Mouse (Mus musculus): Measurements from ENCODE around the gene Cfc1. TPM values are rescaled to one million over a fixed set of nuclear protein-coding genes. Genes with fewer than 3 reads are reported as not detected.
"Not testable (repeated sequence)": the region's sequence is repeated elsewhere in the genome, so short reads cannot be mapped to it uniquely, and the experiment has no call there.

The Cfc1 gene
- total and polyA plus RNA-seq, 3 experiments: 0.11 TPM; not detected in 2

- H3K4me1 ChIP-seq (ENCODE audit: insufficient read depth, low read depth, low read length): peaks cover 16% of the 10 kb centered on the region
- TF ChIP-seq POLR2AphosphoS5 (IDR thresholded peaks at IDR 0.05; ENCODE audit: insufficient replicate concordance, low read depth, low read length) (no peak), TAL1 (conservative IDR thresholded peaks at IDR 0.05; ENCODE audit: low read depth, low read length) (no peak), GATA2 (IDR thresholded peaks at IDR 0.05; ENCODE audit: borderline replicate concordance, low read depth, low read length) (no peak), GATA1 (IDR thresholded peaks at IDR 0.05; ENCODE audit: borderline replicate concordance, low read length) (no peak), CTCF (IDR thresholded peaks at IDR 0.05; ENCODE audit: low read depth, low read length) (no peak)
- no peak overlapping the region for H3K4me3 ChIP-seq (ENCODE audit: low read depth, low read length)
- H3K36me3 ChIP-seq (replicated peaks): no peaks in the 10 kb centered on the region
- H3K9me3 ChIP-seq (replicated peaks): no peaks in the 10 kb centered on the region
- no peak for DNase-seq (ENCODE audit: low spot score)
- H3K27me3 ChIP-seq (ENCODE audit: insufficient read depth, low read length): peaks cover 30% of the 10 kb centered on the region
- ATAC-seq (ENCODE audit: extremely low read depth, insufficient number of reproducible peaks, low FRiP score, poor library complexity, severe bottlenecking): no peak
These were observed 29.4 kb upstream of the Cfc1 start for GRCm38 (mm10) chr1:34505970-34506551.

DNA sequence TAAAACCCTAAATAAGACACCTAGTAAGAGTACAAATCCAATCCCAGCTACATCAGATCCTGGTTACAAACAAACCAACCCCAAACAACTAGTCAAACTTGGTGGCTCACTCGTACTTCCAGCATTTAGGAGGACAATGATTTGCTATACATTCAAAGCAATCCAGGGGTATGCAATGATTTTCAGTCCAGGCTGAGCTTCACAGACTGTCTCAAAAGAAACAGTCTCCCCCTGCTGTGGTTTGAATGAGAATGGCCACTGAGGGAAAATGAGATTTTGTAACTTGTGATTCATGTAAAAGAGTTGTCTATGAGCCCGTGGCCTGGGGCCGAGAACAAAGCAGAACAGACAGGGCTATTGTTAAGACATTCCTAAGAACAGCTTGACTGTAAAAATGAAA, 27.5 kb upstream of the Cfc1 start:
- Histone ChIP-seq H3K4me1 (ENCODE audit: insufficient read depth, low read depth, low read length) (peaks cover 18% of the 10 kb centered on the region), H3K4me3 (ENCODE audit: low read depth, low read length) (no peak overlapping the region), H3K36me3 (replicated peaks) (no peaks in the 10 kb centered on the region), H3K27me3 (ENCODE audit: insufficient read depth, low read length) (peaks cover 15% of the 10 kb centered on the region), H3K9me3 (replicated peaks) (no peaks in the 10 kb centered on the region)
- DNase-seq (ENCODE audit: low spot score): no peak
- TF ChIP-seq GATA2 (IDR thresholded peaks at IDR 0.05; ENCODE audit: borderline replicate concordance, low read depth, low read length) (no peak), TAL1 (conservative IDR thresholded peaks at IDR 0.05; ENCODE audit: low read depth, low read length) (no peak), GATA1 (IDR thresholded peaks at IDR 0.05; ENCODE audit: borderline replicate concordance, low read length) (no peak), CTCF (IDR thresholded peaks at IDR 0.05; ENCODE audit: low read depth, low read length) (no peak)
- ATAC-seq (ENCODE audit: extremely low read depth, insufficient number of reproducible peaks, low FRiP score, poor library complexity, severe bottlenecking): no peak

- DNase-seq (ENCODE audit: low spot score) (no peak), ATAC-seq (ENCODE audit: extremely low read depth, insufficient number of reproducible peaks, low FRiP score, poor library complexity, severe bottlenecking) (peak; percentile 24; the same call in 1 of the 2 replicates)
- H3K9me3 ChIP-seq (replicated peaks): no peaks in the 10 kb centered on the region
- TF ChIP-seq TAL1 (conservative IDR thresholded peaks at IDR 0.05; ENCODE audit: low read depth, low read length) (no peak), GATA2 (IDR thresholded peaks at IDR 0.05; ENCODE audit: borderline replicate concordance, low read depth, low read length) (no peak), GATA1 (IDR thresholded peaks at IDR 0.05; ENCODE audit: borderline replicate concordance, low read length) (no peak), CTCF (IDR thresholded peaks at IDR 0.05; ENCODE audit: low read depth, low read length) (no peak), POLR2AphosphoS5 (IDR thresholded peaks at IDR 0.05; ENCODE audit: insufficient replicate concordance, low read depth, low read length) (no peak)
- H3K4me1 ChIP-seq (ENCODE audit: insufficient read depth, low read depth, low read length): peaks cover 25% of the 10 kb centered on the region
- no peaks in the 10 kb centered on the region for H3K36me3 ChIP-seq (replicated peaks)
- no peak overlapping the region for H3K4me3 ChIP-seq (ENCODE audit: low read depth, low read length)
- peaks cover 8% of the 10 kb centered on the region; the same call in 1 of the 2 replicates for H3K27me3 ChIP-seq (ENCODE audit: insufficient read depth, low read length)
These were observed 24.9 kb upstream of the Cfc1 start for GRCm38 (mm10) chr1:34510575-34510981.

DNA sequence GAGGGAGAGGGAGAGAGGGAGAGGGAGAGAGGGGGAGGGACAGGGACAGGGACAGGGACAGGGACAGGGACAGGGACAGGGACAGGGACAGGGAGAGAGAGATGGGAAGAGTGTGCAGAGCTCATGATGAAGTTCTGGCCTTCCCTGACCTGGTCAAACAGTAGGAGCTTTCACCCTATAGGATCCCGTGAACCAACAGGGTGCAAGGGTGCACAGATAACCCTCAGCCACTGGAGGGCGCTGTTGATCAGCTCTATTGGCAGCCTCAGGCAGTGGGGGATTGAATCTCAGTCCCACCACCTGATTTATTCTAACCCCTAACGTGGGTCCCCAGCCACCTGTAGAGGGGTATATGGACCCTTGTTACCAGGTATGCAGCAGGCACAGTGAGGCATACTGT, 24.4 kb upstream of the Cfc1 start:
- no peak for ATAC-seq (ENCODE audit: extremely low read depth, insufficient number of reproducible peaks, low FRiP score, poor library complexity, severe bottlenecking)
- Histone ChIP-seq H3K27me3 (ENCODE audit: insufficient read depth, low read length) (peaks cover 8% of the 10 kb centered on the region; the same call in 1 of the 2 replicates), H3K4me3 (ENCODE audit: low read depth, low read length) (no peak overlapping the region), H3K36me3 (replicated peaks) (no peaks in the 10 kb centered on the region), H3K9me3 (replicated peaks) (no peaks in the 10 kb centered on the region), H3K4me1 (ENCODE audit: insufficient read depth, low read depth, low read length) (peaks cover 22% of the 10 kb centered on the region)
- peak; percentile 65 for DNase-seq (ENCODE audit: low spot score)
- TF ChIP-seq CTCF (IDR thresholded peaks at IDR 0.05; ENCODE audit: low read depth, low read length) (peak; percentile 89), GATA2 (IDR thresholded peaks at IDR 0.05; ENCODE audit: borderline replicate concordance, low read depth, low read length) (no peak), POLR2AphosphoS5 (IDR thresholded peaks at IDR 0.05; ENCODE audit: insufficient replicate concordance, low read depth, low read length) (no peak), TAL1 (conservative IDR thresholded peaks at IDR 0.05; ENCODE audit: low read depth, low read length) (no peak), GATA1 (IDR thresholded peaks at IDR 0.05; ENCODE audit: borderline replicate concordance, low read length) (no peak)

DNA sequence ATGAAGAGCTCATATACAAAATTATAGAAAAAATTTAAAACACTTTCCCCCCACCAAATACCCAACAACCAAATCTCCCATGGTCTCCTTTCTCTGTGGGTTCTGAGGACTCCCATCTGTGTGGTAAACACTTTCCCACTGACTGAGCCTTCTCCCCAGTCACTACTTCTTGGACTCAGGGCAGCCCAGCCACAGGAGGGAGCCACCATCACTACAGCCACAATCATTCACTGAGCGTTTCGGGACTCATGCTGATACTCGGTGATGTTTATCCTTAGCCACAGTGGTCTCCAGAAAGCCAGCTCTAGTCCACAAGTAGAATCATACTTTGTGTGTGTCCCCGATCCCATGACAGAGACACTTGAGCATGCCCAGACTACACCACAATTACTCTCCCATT, 22.4 kb upstream of the Cfc1 start:
- TF ChIP-seq TAL1 (conservative IDR thresholded peaks at IDR 0.05; ENCODE audit: low read depth, low read length) (no peak), POLR2AphosphoS5 (IDR thresholded peaks at IDR 0.05; ENCODE audit: insufficient replicate concordance, low read depth, low read length) (no peak)
- ATAC-seq (ENCODE audit: extremely low read depth, insufficient number of reproducible peaks, low FRiP score, poor library complexity, severe bottlenecking): no peak
- Histone ChIP-seq H3K9me3 (replicated peaks) (no peaks in the 10 kb centered on the region), H3K4me1 (ENCODE audit: insufficient read depth, low read depth, low read length) (peaks cover 31% of the 10 kb centered on the region), H3K36me3 (replicated peaks) (no peaks in the 10 kb centered on the region), H3K27me3 (ENCODE audit: insufficient read depth, low read length) (peaks cover 12% of the 10 kb centered on the region), H3K4me3 (ENCODE audit: low read depth, low read length) (no peak overlapping the region)
- DNase-seq (ENCODE audit: low spot score): no peak

DNA sequence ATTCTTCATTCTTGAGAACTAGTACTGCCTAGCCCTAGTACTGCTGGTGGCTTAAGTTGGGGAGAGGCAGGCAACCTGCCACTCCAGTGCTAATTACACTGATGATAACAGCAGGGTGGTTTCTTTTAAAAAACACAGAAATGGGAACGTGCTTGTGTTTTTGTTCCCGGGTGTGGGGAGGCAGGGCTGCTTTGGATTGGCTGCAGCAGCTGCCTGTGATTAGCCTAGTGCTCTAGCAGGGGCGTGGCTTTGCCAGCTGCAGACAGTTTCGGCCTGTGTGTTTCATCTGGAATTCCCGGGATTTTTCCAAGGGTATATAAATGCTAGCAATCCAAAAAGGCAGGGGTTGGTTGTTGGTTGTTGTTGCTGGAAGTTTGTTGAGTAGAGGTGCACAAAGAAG, 18.9 kb upstream of the Cfc1 start:
- no peak for DNase-seq (ENCODE audit: low spot score)
- TF ChIP-seq TAL1 (conservative IDR thresholded peaks at IDR 0.05; ENCODE audit: low read depth, low read length) (no peak), GATA1 (IDR thresholded peaks at IDR 0.05; ENCODE audit: borderline replicate concordance, low read length) (no peak), POLR2AphosphoS5 (IDR thresholded peaks at IDR 0.05; ENCODE audit: insufficient replicate concordance, low read depth, low read length) (no peak), CTCF (IDR thresholded peaks at IDR 0.05; ENCODE audit: low read depth, low read length) (no peak), GATA2 (IDR thresholded peaks at IDR 0.05; ENCODE audit: borderline replicate concordance, low read depth, low read length) (no peak)
- Histone ChIP-seq H3K9me3 (replicated peaks) (no peaks in the 10 kb centered on the region), H3K4me3 (ENCODE audit: low read depth, low read length) (no peak overlapping the region), H3K4me1 (ENCODE audit: insufficient read depth, low read depth, low read length) (peaks cover 22% of the 10 kb centered on the region), H3K36me3 (replicated peaks) (no peaks in the 10 kb centered on the region), H3K27me3 (ENCODE audit: insufficient read depth, low read length) (peaks cover 16% of the 10 kb centered on the region)
- ATAC-seq (ENCODE audit: extremely low read depth, insufficient number of reproducible peaks, low FRiP score, poor library complexity, severe bottlenecking): no peak

DNA sequence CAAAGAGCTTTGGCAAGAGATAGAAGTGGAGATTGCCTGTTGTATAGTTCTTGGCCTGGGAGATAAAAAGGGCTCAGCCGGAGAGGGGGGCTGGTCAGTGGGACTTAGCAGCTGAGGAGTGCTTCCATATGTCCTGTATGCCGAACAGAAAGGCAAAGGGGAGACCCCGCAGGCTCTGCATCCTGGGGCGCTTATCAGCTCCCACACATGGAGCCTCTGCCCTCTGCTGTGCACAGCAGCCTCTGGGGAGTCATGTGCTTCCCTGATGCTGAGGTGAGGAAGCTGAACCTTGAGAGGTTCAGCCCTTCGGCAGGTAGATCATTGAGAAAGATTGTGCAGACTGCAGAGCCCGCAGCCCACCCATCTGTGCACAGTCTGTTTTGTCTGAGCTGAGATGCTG, 18.2 kb upstream of the Cfc1 start:
- peaks cover 22% of the 10 kb centered on the region for H3K4me1 ChIP-seq (ENCODE audit: insufficient read depth, low read depth, low read length)
- peak; percentile 82 for ATAC-seq (ENCODE audit: extremely low read depth, insufficient number of reproducible peaks, low FRiP score, poor library complexity, severe bottlenecking)
- H3K27me3 ChIP-seq (ENCODE audit: insufficient read depth, low read length): peaks cover 19% of the 10 kb centered on the region
- H3K36me3 ChIP-seq (replicated peaks); H3K4me3 ChIP-seq (ENCODE audit: low read depth, low read length); DNase-seq (ENCODE audit: low spot score); H3K9me3 ChIP-seq (replicated peaks): not testable (repeated sequence)

DNA sequence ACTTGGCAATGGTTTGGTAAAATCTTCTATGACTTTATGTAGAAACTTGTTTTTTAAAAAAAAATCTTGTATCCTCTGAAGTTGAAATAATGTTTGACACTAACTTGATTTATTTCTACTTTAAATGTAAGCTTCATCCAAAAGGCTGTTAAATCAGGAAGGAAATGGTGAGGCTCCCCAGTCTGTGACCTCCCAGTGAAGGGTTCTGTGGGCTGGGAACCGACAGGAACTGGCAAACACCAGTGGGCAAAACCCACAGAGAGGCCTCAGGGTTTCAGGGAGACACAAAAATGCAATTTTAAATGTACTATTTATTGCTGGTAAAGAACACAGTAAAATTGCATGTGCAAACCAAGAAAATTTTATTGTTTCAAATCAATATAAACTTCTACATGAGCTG, 17.7 kb upstream of the Cfc1 start:
- ATAC-seq (ENCODE audit: extremely low read depth, insufficient number of reproducible peaks, low FRiP score, poor library complexity, severe bottlenecking); H3K36me3 ChIP-seq (replicated peaks): not testable (repeated sequence)

More for the DNA sequence above, 17.7 kb upstream of the Cfc1 start:
- not testable (repeated sequence) for DNase-seq (ENCODE audit: low spot score); H3K9me3 ChIP-seq (replicated peaks); H3K4me3 ChIP-seq (ENCODE audit: low read depth, low read length)
- peaks cover 23% of the 10 kb centered on the region for H3K27me3 ChIP-seq (ENCODE audit: insufficient read depth, low read length)
- peaks cover 22% of the 10 kb centered on the region for H3K4me1 ChIP-seq (ENCODE audit: insufficient read depth, low read depth, low read length)
